Mouse (Mus musculus) v-Abl transformed pro-B cells (cell line): ENCODE data around the gene Efna4.

ENCODE experiments used
- in situ Hi-C, 2 experiments: fragments of 400-800 bp; cut with MboI; formaldehyde crosslinking; loops; one replicate each; pipeline ENCODE4 v1.15.1; 2025; ENCODE audit not compliant: unreplicated experiment in 2 of 2

The Efna4 gene

DNA sequence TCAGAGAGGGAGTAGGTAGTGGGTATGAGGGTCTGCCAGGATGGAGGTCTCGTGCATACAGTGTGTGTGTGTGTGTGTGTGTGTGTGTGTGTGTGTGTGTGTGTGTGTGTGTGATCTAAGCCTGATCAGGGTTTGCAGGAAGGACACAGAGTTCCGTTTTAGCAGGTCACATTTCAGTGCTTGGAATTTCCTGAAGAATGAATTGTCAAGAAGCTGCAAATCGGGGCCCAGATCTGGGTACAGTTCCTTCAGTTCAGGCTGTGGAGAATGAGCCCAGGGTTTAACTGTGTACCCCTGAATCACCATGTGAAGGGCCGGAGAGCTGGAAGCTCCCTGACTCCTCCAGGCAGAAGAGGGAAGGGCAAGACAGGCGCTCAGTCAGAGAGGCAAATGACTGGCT lies 50.5 kb downstream of the Efna4 start:
- in situ Hi-C loops = no loop called here

DNA sequence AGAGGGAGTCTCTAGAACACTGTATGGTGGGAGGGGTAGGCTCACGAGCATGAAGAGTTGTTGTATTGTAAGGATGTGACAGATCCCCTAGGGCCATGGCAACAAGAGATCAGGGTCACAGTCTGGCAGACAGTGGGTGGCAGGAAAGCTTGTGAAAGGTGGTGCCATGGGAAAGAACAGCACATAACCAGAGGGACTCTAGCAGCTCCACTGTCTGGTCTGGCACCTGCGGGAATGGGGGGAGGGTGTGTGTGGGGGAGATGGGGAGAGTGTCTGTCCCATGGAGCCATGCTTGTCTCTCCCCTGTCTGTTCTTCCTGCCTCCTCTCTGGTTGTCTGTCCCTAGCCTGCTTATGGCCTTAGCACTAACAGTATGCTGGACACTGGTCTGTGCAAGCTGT lies 52.3 kb downstream of the Efna4 start:
- in situ Hi-C loops = no loop called here

DNA sequence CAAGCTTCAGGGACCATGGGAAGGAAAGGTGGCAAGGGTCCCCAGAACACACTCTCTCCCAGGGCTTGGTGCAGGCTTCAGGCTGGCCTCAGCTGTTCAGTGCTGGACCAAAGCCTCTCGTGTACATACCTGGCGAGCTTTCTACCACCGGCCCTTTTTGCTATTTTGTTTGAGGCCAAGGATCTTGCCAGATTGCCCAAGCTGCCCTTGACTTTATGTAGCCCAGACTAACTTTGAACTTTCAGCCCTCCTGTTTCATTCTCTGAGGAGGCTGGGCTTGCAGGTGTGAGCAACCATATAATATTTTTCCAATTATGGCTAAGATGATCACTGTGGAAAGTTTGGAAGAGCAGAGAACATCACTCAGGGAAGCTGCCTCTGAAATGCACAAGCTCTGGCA lies 53.6 kb downstream of the Efna4 start:
- in situ Hi-C loops = loop anchor here (5.0 kb wide), 1 partner anchor 37 kb away; the partner anchor contains the start of genes Krtcap2 (in 2 of the 2) and Trim46 (in 2 of the 2)
